Comparison of ENCODE assay signal across 10 mouse cellular contexts in genomic region chr9:58656396-58656795, GRCm38 (mm10).
DNase-seq lines count a peak whose midpoint lies in the region; ATAC-seq and TF ChIP-seq lines count a peak whose summit lies in the region.
"Had no signal": no experiment of that assay in that cellular context is flagged by ENCODE, and none has a peak within 500 bp of the region (broad histone marks: within the 10 kb centered on the region; RNA-seq: fewer than 3 reads in every experiment).

No protein-coding gene starts in this region.

- no peaks in the 10 kb centered on the region for H3K4me1 ChIP-seq in kidney, postnatal 0 days (replicated peaks; ENCODE audit: insufficient read depth, low read length)
- no peaks in the 10 kb centered on the region for H3K4me1 ChIP-seq in hindbrain, embryonic 13.5 days (replicated peaks)
- H3K4me1 ChIP-seq: embryonic facial prominence, embryonic 13.5 days; neural tube, embryonic 13.5 days had no signal

- no peak overlapping the region for H3K27ac ChIP-seq in kidney, postnatal 0 days
- no peak overlapping the region for H3K27ac ChIP-seq in hindbrain, embryonic 13.5 days
- H3K27ac ChIP-seq: embryonic facial prominence, embryonic 13.5 days; neural tube, embryonic 13.5 days had no signal

- no peak for DNase-seq in kidney, postnatal 0 days (ENCODE audit: low spot score)
- DNase-seq in kidney, adult 18-20 months = no peak
- DNase-seq in NIH3T3 (ENCODE audit: low read depth) = peak; percentile 48
- DNase-seq in retina, embryonic 14.5 days (ENCODE audit: low spot score) = peak; percentile 25
- DNase-seq in ovary, postnatal 10 days (ENCODE audit: low spot score) = no peak

- H3K36me3 ChIP-seq in kidney, postnatal 0 days (ENCODE audit: insufficient read depth, low read length) = no peaks in the 10 kb centered on the region
- H3K36me3 ChIP-seq in hindbrain, embryonic 13.5 days = peaks cover 19% of the 10 kb centered on the region

- TF ChIP-seq CTCF in kidney, postnatal 0 days (IDR thresholded peaks at IDR 0.05; ENCODE audit: low read depth) = peak; percentile 55; the same call in 1 of the 2 replicates

- H3K9me3 ChIP-seq in kidney, postnatal 0 days (replicated peaks; ENCODE audit: low read length) = no peaks in the 10 kb centered on the region
- no peaks in the 10 kb centered on the region for H3K9me3 ChIP-seq in hindbrain, embryonic 13.5 days
- H3K9me3 ChIP-seq: embryonic facial prominence, embryonic 13.5 days; neural tube, embryonic 13.5 days had no signal

- H3K27me3 ChIP-seq in kidney, postnatal 0 days (ENCODE audit: insufficient read depth, low read length) = no peaks in the 10 kb centered on the region
- no peaks in the 10 kb centered on the region for H3K27me3 ChIP-seq in hindbrain, embryonic 13.5 days
- H3K27me3 ChIP-seq: embryonic facial prominence, embryonic 13.5 days; neural tube, embryonic 13.5 days had no signal

- H3K4me3 ChIP-seq in kidney, postnatal 0 days (replicated peaks; ENCODE audit: low read depth, low read length) = no peak overlapping the region
- no peak overlapping the region for H3K4me3 ChIP-seq in hindbrain, embryonic 13.5 days
- H3K4me3 ChIP-seq: embryonic facial prominence, embryonic 13.5 days; neural tube, embryonic 13.5 days had no signal

- ATAC-seq in kidney, postnatal 0 days (replicated peaks; ENCODE audit: low FRiP score, low read depth) = no peak
- peak; percentile 62 for ATAC-seq in erythroblast, adult 5-6 weeks (replicated peaks; ENCODE audit: low FRiP score, poor library complexity, severe bottlenecking)
- no peak for ATAC-seq in monocyte, adult 5-6 weeks (replicated peaks; ENCODE audit: insufficient number of reproducible peaks, low FRiP score, low TSS enrichment, poor library complexity, severe bottlenecking)
- ATAC-seq in hindbrain, embryonic 13.5 days (ENCODE audit: low FRiP score) = no peak

- no peak overlapping the region for H3K4me2 ChIP-seq in kidney, postnatal 0 days (ENCODE audit: low read length)
- H3K4me2 ChIP-seq in hindbrain, embryonic 13.5 days = no peak overlapping the region
- H3K4me2 ChIP-seq: embryonic facial prominence, embryonic 13.5 days; neural tube, embryonic 13.5 days had no signal

- WGBS in kidney, postnatal 0 days = 68% methylated on average over 2 of the region's 2 CpGs
- 68% methylated on average over 2 of the region's 2 CpGs for WGBS in hindbrain, embryonic 13.5 days

- H3K9ac ChIP-seq in kidney, postnatal 0 days (ENCODE audit: low read depth, low read length) = no peak overlapping the region
- no peak overlapping the region for H3K9ac ChIP-seq in hindbrain, embryonic 13.5 days
- H3K9ac ChIP-seq: embryonic facial prominence, embryonic 13.5 days; neural tube, embryonic 13.5 days had no signal

Comparison
In these comparisons a context has a peak if more than half of its experiments do, and no peak if none do; other contexts are left out.
1. DNase-seq: peak in NIH3T3 (single experiment) and retina, embryonic 14.5 days (single experiment); none in kidney, postnatal 0 days (single experiment), kidney, adult 18-20 months (single experiment) and ovary, postnatal 10 days (single experiment).